In genomic region chr12:30583586-30584355, GRCm38 (mm10) we compare ENCODE assay signal across 8 mouse cellular contexts. TPM values are rescaled to one million over a fixed set of nuclear protein-coding genes. Genes with fewer than 3 reads are reported as not detected.
A peak's percentile ranks its signal among the peaks of the same experiment; 100 is the strongest.
DNase-seq lines count a peak whose midpoint lies in the region; ATAC-seq and TF ChIP-seq lines count a peak whose summit lies in the region.

No protein-coding gene starts in this region.

- peak; percentile 11; the same call in 1 of the 2 replicates for ATAC-seq in heart, embryonic 12.5 days (ENCODE audit: insufficient number of reproducible peaks, low FRiP score)
- ATAC-seq in heart, embryonic 16.5 days (replicated peaks; ENCODE audit: extremely low read depth, insufficient read depth, low FRiP score), result 0 out of 2 replicates have a peak, but pooled peaks have one; percentile 39
- ATAC-seq in megakaryocyte-erythroid progenitor cell, adult 5-6 weeks (replicated peaks; ENCODE audit: low FRiP score, low TSS enrichment, poor library complexity, severe bottlenecking), result no peak

- H3K36me3 ChIP-seq in heart, embryonic 12.5 days, result peaks cover 19% of the 10 kb centered on the region
- H3K36me3 ChIP-seq in testis, adult 2 months (ENCODE audit: control insufficient read depth, insufficient read depth, low read length), result no peaks in the 10 kb centered on the region; the same call in 1 of the 2 replicates
- H3K36me3 ChIP-seq in heart, embryonic 16.5 days (ENCODE audit: control insufficient read depth, insufficient read depth), result peaks cover 13% of the 10 kb centered on the region
- H3K36me3 ChIP-seq in midbrain, embryonic 10.5 days, result peaks cover 20% of the 10 kb centered on the region

- no peaks in the 10 kb centered on the region for H3K9me3 ChIP-seq in heart, embryonic 12.5 days (replicated peaks)
- no peaks in the 10 kb centered on the region for H3K9me3 ChIP-seq in heart, embryonic 16.5 days (replicated peaks; ENCODE audit: control insufficient read depth, low read length)
- no peaks in the 10 kb centered on the region for H3K9me3 ChIP-seq in midbrain, embryonic 10.5 days (replicated peaks)

- peak overlapping the region; percentile 72 for H3K4me2 ChIP-seq in heart, embryonic 12.5 days
- H3K4me2 ChIP-seq in heart, embryonic 16.5 days (ENCODE audit: low read depth, low read length), result peak overlapping the region; percentile 97

- 0 out of 2 replicates have a peak, but pooled peaks cover 2% of the 10 kb centered on the region for H3K27me3 ChIP-seq in heart, embryonic 12.5 days (replicated peaks)
- no peaks in the 10 kb centered on the region for H3K27me3 ChIP-seq in testis, adult 2 months (ENCODE audit: control insufficient read depth, insufficient read depth, low read length)
- H3K27me3 ChIP-seq in heart, embryonic 16.5 days (ENCODE audit: control insufficient read depth, insufficient read depth, low read length), result no peaks in the 10 kb centered on the region
- no peaks in the 10 kb centered on the region for H3K27me3 ChIP-seq in midbrain, embryonic 10.5 days (ENCODE audit: low read depth, poor library complexity, severe bottlenecking)

- no peak for TF ChIP-seq POLR2A in testis, adult 2 months (IDR thresholded peaks at IDR 0.05; ENCODE audit: control insufficient read depth, low read depth, low read length)

- TF ChIP-seq CTCF in testis, adult 2 months (IDR thresholded peaks at IDR 0.05; ENCODE audit: control insufficient read depth, insufficient read depth, insufficient replicate concordance, low read depth, low read length), result no peak

- peak overlapping the region; percentile 83 for H3K9ac ChIP-seq in heart, embryonic 12.5 days
- peak overlapping the region; percentile 91 for H3K9ac ChIP-seq in heart, embryonic 16.5 days (ENCODE audit: low read length)

- peak overlapping the region; percentile 66 for H3K4me3 ChIP-seq in heart, embryonic 12.5 days
- peak overlapping the region; percentile 95 for H3K4me3 ChIP-seq in testis, adult 2 months (ENCODE audit: control insufficient read depth, low read depth, low read length)
- peak overlapping the region; percentile 93 for H3K4me3 ChIP-seq in heart, embryonic 16.5 days (ENCODE audit: low read length)
- peak overlapping the region; percentile 75 for H3K4me3 ChIP-seq in midbrain, embryonic 10.5 days

- WGBS in heart, embryonic 12.5 days, result 15% methylated on average over 12 of the region's 12 CpGs
- 14% methylated on average over 12 of the region's 12 CpGs for WGBS in heart, embryonic 16.5 days
- WGBS in midbrain, embryonic 10.5 days, result 14% methylated on average over 12 of the region's 12 CpGs

- peaks cover 10% of the 10 kb centered on the region for H3K4me1 ChIP-seq in heart, embryonic 12.5 days (replicated peaks)
- peaks cover 6% of the 10 kb centered on the region for H3K4me1 ChIP-seq in testis, adult 2 months (ENCODE audit: control insufficient read depth, insufficient read depth, low read length)
- peaks cover 11% of the 10 kb centered on the region for H3K4me1 ChIP-seq in heart, embryonic 16.5 days (ENCODE audit: control insufficient read depth, insufficient read depth, low read length)
- H3K4me1 ChIP-seq in midbrain, embryonic 10.5 days, result peaks cover 16% of the 10 kb centered on the region

- no peak for DNase-seq in heart, adult 18-20 months
- no peak for DNase-seq in testis, postnatal 10 days (ENCODE audit: low spot score)
- DNase-seq in midbrain, embryonic 10.5 days (ENCODE audit: low spot score), result no peak
- no peak for DNase-seq in urinary bladder, postnatal 10 days (ENCODE audit: low spot score)

- H3K27ac ChIP-seq in heart, embryonic 12.5 days (ENCODE audit: poor library complexity, severe bottlenecking), result 0 out of 2 replicates have a peak overlapping the region, but pooled peaks have one; percentile 17
- peak overlapping the region; percentile 71 for H3K27ac ChIP-seq in testis, adult 2 months (ENCODE audit: control insufficient read depth, insufficient read depth, low read depth, low read length)
- peak overlapping the region; percentile 75 for H3K27ac ChIP-seq in heart, embryonic 16.5 days (ENCODE audit: low read length)
- peak overlapping the region; percentile 91 for H3K27ac ChIP-seq in midbrain, embryonic 10.5 days (replicated peaks)

RNA-seq across cellular contexts. Expression of gene Tmem18, which starts 0.5 kb away (rescaled TPM):
- 14.8 and 15.4 TPM in 2 replicates for polyA plus RNA-seq in heart, embryonic 12.5 days (2016; fragmentation: Nextera tagmentation; extraction: Ambion mirVana)
- total RNA-seq in heart, adult 18-20 months (2021), result 1 to 10 TPM; 9.5 to 9.6 TPM
- 16.0 and 19.4 TPM in 2 replicates for polyA plus RNA-seq in testis, adult 2 months (2012; rRNA removed)
- polyA plus RNA-seq in heart, embryonic 16.5 days (2015; fragmentation: Nextera tagmentation; extraction: Ambion mirVana), result 14.1 and 14.3 TPM in 2 replicates
- polyA plus RNA-seq in midbrain, embryonic 10.5 days (2016; fragmentation: Nextera tagmentation; extraction: Ambion mirVana), result 29.8 and 30.0 TPM in 2 replicates
- total RNA-seq in megakaryocyte-erythroid progenitor cell, adult 5-6 weeks (2014; fragmentation: Nextera tagmentation), result 11.9 and 12.4 TPM in 2 replicates
- 13.6 and 18.6 TPM in 2 replicates for total RNA-seq in megakaryocyte-erythroid progenitor cell, adult 5-6 weeks (2017)

Comparison
In these comparisons a context has a peak if more than half of its experiments do, and no peak if none do; other contexts are left out.
1. H3K27ac ChIP-seq: peak in every context shown above with its lines; median percentile 91 in midbrain, embryonic 10.5 days; 75 in heart, embryonic 16.5 days; 71 in testis, adult 2 months; 17 in heart, embryonic 12.5 days.